Mouse (Mus musculus): ENCODE measurements around the gene Ly6g5b. TPM values are rescaled to one million over a fixed set of nuclear protein-coding genes. Genes with fewer than 3 reads are reported as not detected.

Gene Ly6g5b
- polyA plus RNA-seq, 1 experiment: 1.4 TPM

DNA sequence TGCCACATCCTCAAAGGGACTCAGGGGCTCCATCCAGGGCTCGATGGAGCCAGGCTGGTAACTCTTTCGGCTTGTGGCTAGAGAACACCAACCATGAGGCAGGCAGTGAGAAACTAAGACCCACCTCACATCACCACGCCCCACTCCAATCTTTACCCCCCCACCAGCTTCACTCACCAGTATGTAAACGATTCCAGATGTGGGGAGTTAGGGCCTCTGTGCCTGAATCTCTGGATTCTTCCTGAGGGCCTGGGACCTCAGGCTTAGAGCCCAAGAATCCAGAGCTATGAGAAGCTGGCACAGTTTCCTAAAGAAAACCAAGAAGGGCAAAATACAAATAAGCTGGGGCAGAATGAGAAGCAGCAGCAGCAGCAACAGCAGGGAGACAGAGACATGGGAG is 38.7 kb upstream of the Ly6g5b start:
- Histone ChIP-seq H3K36me3 (ENCODE audit: control insufficient read depth, insufficient read depth, low read length) (peaks cover 96% of the 10 kb centered on the region), H3K4me3 (ENCODE audit: low read depth, low read length) (no peak overlapping the region), H3K27me3 (ENCODE audit: control insufficient read depth, insufficient read depth, low read length) (no peaks in the 10 kb centered on the region), H3K27ac (ENCODE audit: insufficient read depth, low read depth, low read length) (no peak overlapping the region), H3K4me1 (ENCODE audit: control insufficient read depth, insufficient read depth, insufficient read length, low read length) (no peaks in the 10 kb centered on the region)
- WGBS: 79% methylated on average over 4 of the region's 4 CpGs
- TF ChIP-seq CTCF (IDR thresholded peaks at IDR 0.05; ENCODE audit: extremely low read depth, insufficient read length, insufficient replicate concordance, low read depth, low read length) (no peak), POLR2A (IDR thresholded peaks at IDR 0.05; ENCODE audit: low read depth, low read length) (no peak)

DNA sequence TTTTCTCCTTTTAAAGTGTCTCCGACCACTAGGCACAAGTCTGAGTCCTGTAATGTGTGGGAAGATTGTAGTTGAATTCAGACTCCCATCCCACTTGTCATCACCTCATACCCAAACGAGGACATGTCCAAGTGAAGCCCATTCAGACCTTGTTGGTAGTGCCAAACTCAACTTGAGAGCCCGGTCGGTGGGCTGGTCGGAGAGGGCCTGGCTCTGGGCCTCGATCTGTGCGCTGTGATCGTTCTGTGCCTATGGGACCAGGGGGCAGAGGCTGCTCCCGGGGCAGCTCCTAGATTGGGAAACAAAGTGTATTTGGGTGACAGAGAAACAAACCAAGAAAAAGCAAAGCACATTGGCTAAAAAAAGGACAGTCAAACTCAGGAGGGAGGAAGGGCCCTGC is 37.8 kb upstream of the Ly6g5b start:
- no peak overlapping the region for H3K27ac ChIP-seq (ENCODE audit: insufficient read depth, low read depth, low read length)
- no peaks in the 10 kb centered on the region for H3K4me1 ChIP-seq (ENCODE audit: control insufficient read depth, insufficient read depth, insufficient read length, low read length)
- H3K36me3 ChIP-seq (ENCODE audit: control insufficient read depth, insufficient read depth, low read length): peaks cover 94% of the 10 kb centered on the region
- TF ChIP-seq POLR2A (IDR thresholded peaks at IDR 0.05; ENCODE audit: low read depth, low read length): no peak
- no peak overlapping the region for H3K4me3 ChIP-seq (ENCODE audit: low read depth, low read length)
- no peaks in the 10 kb centered on the region for H3K27me3 ChIP-seq (ENCODE audit: control insufficient read depth, insufficient read depth, low read length)
- 88% methylated on average over 9 of the region's 9 CpGs for WGBS

GRCm38 (mm10) chr17:35152121-35152520 is 36.9 kb upstream of the Ly6g5b start:
- Histone ChIP-seq H3K27me3 (ENCODE audit: control insufficient read depth, insufficient read depth, low read length) (no peaks in the 10 kb centered on the region), H3K27ac (ENCODE audit: insufficient read depth, low read depth, low read length) (no peak overlapping the region), H3K4me3 (ENCODE audit: low read depth, low read length) (no peak overlapping the region), H3K36me3 (ENCODE audit: control insufficient read depth, insufficient read depth, low read length) (peaks cover 91% of the 10 kb centered on the region), H3K4me1 (ENCODE audit: control insufficient read depth, insufficient read depth, insufficient read length, low read length) (no peaks in the 10 kb centered on the region)
- TF ChIP-seq POLR2A (IDR thresholded peaks at IDR 0.05; ENCODE audit: low read depth, low read length): no peak
- TF ChIP-seq CTCF (IDR thresholded peaks at IDR 0.05; ENCODE audit: extremely low read depth, insufficient read length, insufficient replicate concordance, low read depth, low read length): no peak
- WGBS: 76% methylated on average over 4 of the region's 4 CpGs

GRCm38 (mm10) chr17:35147922-35148639 is 32.9 kb upstream of the Ly6g5b start:
- peaks cover 89% of the 10 kb centered on the region for H3K36me3 ChIP-seq (ENCODE audit: control insufficient read depth, insufficient read depth, low read length)
- H3K27ac ChIP-seq (ENCODE audit: insufficient read depth, low read depth, low read length): no peak overlapping the region
- 62% methylated on average over 5 of the region's 5 CpGs for WGBS
- no peak overlapping the region for H3K4me3 ChIP-seq (ENCODE audit: low read depth, low read length)
- no peaks in the 10 kb centered on the region for H3K27me3 ChIP-seq (ENCODE audit: control insufficient read depth, insufficient read depth, low read length)
- TF ChIP-seq POLR2A (IDR thresholded peaks at IDR 0.05; ENCODE audit: low read depth, low read length) (no peak), CTCF (IDR thresholded peaks at IDR 0.05; ENCODE audit: extremely low read depth, insufficient read length, insufficient replicate concordance, low read depth, low read length) (no peak)
- H3K4me1 ChIP-seq (ENCODE audit: control insufficient read depth, insufficient read depth, insufficient read length, low read length): no peaks in the 10 kb centered on the region

DNA sequence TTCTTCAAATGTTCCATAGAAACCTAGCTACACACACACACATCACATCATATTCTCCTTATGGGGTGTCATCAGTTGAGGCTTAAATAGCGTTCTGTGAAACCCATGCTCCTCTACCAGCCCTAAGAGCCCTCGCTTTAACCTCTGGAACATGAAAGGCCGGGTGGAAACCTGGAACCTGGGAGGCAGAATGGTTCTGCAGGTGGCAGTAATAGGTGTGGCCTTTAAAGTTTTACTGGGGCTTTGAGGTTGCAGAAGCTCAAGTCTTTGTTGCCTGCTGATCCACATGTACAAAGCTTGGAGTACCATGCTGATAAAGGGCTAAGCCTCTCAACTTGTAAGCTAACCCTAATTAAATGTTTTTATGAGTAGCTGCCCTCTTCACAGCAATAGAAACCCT is 32.1 kb upstream of the Ly6g5b start:
- no peaks in the 10 kb centered on the region for H3K4me1 ChIP-seq (ENCODE audit: control insufficient read depth, insufficient read depth, insufficient read length, low read length)
- no peak for TF ChIP-seq POLR2A (IDR thresholded peaks at IDR 0.05; ENCODE audit: low read depth, low read length)
- H3K27me3 ChIP-seq (ENCODE audit: control insufficient read depth, insufficient read depth, low read length): no peaks in the 10 kb centered on the region
- 54% methylated on average over 3 of the region's 3 CpGs for WGBS
- H3K36me3 ChIP-seq (ENCODE audit: control insufficient read depth, insufficient read depth, low read length): peaks cover 89% of the 10 kb centered on the region
- H3K4me3 ChIP-seq (ENCODE audit: low read depth, low read length): no peak overlapping the region
- no peak overlapping the region for H3K27ac ChIP-seq (ENCODE audit: insufficient read depth, low read depth, low read length)

DNA sequence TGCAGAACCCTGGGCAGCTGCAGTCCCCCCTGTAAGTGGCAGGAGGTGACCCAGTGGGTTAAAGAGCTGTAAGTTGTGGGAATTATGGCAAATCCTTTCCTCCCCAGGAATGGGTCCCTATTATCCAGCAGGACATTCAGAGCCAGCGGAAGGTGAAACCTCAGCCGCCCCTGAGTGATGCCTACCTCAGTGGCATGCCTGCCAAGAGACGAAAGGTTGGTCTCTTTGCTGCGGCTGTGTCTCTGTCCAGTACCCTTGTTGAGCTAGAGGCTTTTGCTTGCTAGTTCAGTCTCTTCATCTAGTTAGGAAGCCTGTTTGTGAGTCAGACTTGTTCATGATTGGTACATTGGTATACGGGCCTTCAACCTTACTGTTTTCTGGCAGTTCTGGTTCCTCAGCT is 30.9 kb upstream of the Ly6g5b start:
- TF ChIP-seq POLR2A (IDR thresholded peaks at IDR 0.05; ENCODE audit: low read depth, low read length) (no peak), CTCF (IDR thresholded peaks at IDR 0.05; ENCODE audit: extremely low read depth, insufficient read length, insufficient replicate concordance, low read depth, low read length) (no peak)
- Histone ChIP-seq H3K27ac (ENCODE audit: insufficient read depth, low read depth, low read length) (no peak overlapping the region), H3K36me3 (ENCODE audit: control insufficient read depth, insufficient read depth, low read length) (peaks cover 90% of the 10 kb centered on the region), H3K4me1 (ENCODE audit: control insufficient read depth, insufficient read depth, insufficient read length, low read length) (no peaks in the 10 kb centered on the region), H3K27me3 (ENCODE audit: control insufficient read depth, insufficient read depth, low read length) (no peaks in the 10 kb centered on the region), H3K4me3 (ENCODE audit: low read depth, low read length) (no peak overlapping the region)
- 80% methylated on average over 5 of the region's 5 CpGs for WGBS

- Histone ChIP-seq H3K27ac (ENCODE audit: insufficient read depth, low read depth, low read length) (no peak overlapping the region), H3K27me3 (ENCODE audit: control insufficient read depth, insufficient read depth, low read length) (no peaks in the 10 kb centered on the region), H3K4me3 (ENCODE audit: low read depth, low read length) (no peak overlapping the region), H3K4me1 (ENCODE audit: control insufficient read depth, insufficient read depth, insufficient read length, low read length) (0 out of 2 replicates have a peak, but pooled peaks cover 2% of the 10 kb centered on the region), H3K36me3 (ENCODE audit: control insufficient read depth, insufficient read depth, low read length) (peaks cover 83% of the 10 kb centered on the region)
- TF ChIP-seq CTCF (IDR thresholded peaks at IDR 0.05; ENCODE audit: extremely low read depth, insufficient read length, insufficient replicate concordance, low read depth, low read length) (no peak), POLR2A (IDR thresholded peaks at IDR 0.05; ENCODE audit: low read depth, low read length) (no peak)
- WGBS: 83% methylated on average over 6 of the region's 6 CpGs
Observed at GRCm38 (mm10) chr17:35141971-35142370, 26.7 kb upstream of the Ly6g5b start.

All from small intestine, adult 2 months (tissue).